In genomic region chr3:86141886-86142262, GRCm38 (mm10) we compare ENCODE assay signal across 8 mouse cellular contexts. TPM values are rescaled to one million over a fixed set of nuclear protein-coding genes. Genes with fewer than 3 reads are reported as not detected.
DNase-seq lines count a peak whose midpoint lies in the region; ATAC-seq and TF ChIP-seq lines count a peak whose summit lies in the region.

No protein-coding gene starts in this region.

- DNase-seq in layer of hippocampus, adult 2 months (ENCODE audit: low spot score in 2 of 2) = no peak
- no peak for DNase-seq in layer of hippocampus, postnatal 25 days (ENCODE audit: extremely low spot score in 1 of 2, low spot score in 1 of 2)
- DNase-seq in brain, embryonic 14.5 days (ENCODE audit: low read depth) = peak; percentile 48
- no peak for DNase-seq in urinary bladder, adult 18-20 months (ENCODE audit: low spot score in 2 of 2)
- DNase-seq in frontal cortex, adult 2 months (ENCODE audit: extremely low spot score in 1 of 2, low spot score in 1 of 2) = no peak

- TF ChIP-seq POLR2A in brain, embryonic 14.5 days (IDR thresholded peaks at IDR 0.05; ENCODE audit: borderline replicate concordance, extremely low read depth, insufficient read depth, insufficient read length, poor library complexity, severe bottlenecking) = no peak

- WGBS in heart, embryonic 15.5 days = under 1% methylated on average over 18 of the region's 18 CpGs
- WGBS in limb, embryonic 15.5 days = under 1% methylated on average over 18 of the region's 18 CpGs
- WGBS in midbrain, embryonic 16.5 days = 0% methylated on average over 18 of the region's 18 CpGs

- no peaks in the 10 kb centered on the region for H3K9me3 ChIP-seq in heart, embryonic 15.5 days (replicated peaks)
- no peaks in the 10 kb centered on the region for H3K9me3 ChIP-seq in limb, embryonic 15.5 days
- no peaks in the 10 kb centered on the region for H3K9me3 ChIP-seq in midbrain, embryonic 16.5 days (replicated peaks; ENCODE audit: control insufficient read depth, low read length, poor library complexity, severe bottlenecking)

- peak overlapping the region; percentile 67 for H3K4me2 ChIP-seq in heart, embryonic 15.5 days
- peak overlapping the region; percentile 62 for H3K4me2 ChIP-seq in limb, embryonic 15.5 days
- H3K4me2 ChIP-seq in midbrain, embryonic 16.5 days (ENCODE audit: low read length) = peak overlapping the region; percentile 74

- peak overlapping the region; percentile 98 for H3K9ac ChIP-seq in heart, embryonic 15.5 days
- peak overlapping the region; percentile 76 for H3K9ac ChIP-seq in limb, embryonic 15.5 days
- H3K9ac ChIP-seq in midbrain, embryonic 16.5 days (ENCODE audit: low read depth, low read length) = peak overlapping the region; percentile 90

- no peaks in the 10 kb centered on the region for H3K27me3 ChIP-seq in heart, embryonic 15.5 days
- H3K27me3 ChIP-seq in limb, embryonic 15.5 days = no peaks in the 10 kb centered on the region
- H3K27me3 ChIP-seq in midbrain, embryonic 16.5 days (ENCODE audit: control insufficient read depth, insufficient read depth, low read depth, low read length) = no peaks in the 10 kb centered on the region

- TF ChIP-seq CTCF in layer of hippocampus, adult 2 months (conservative IDR thresholded peaks at IDR 0.05) = no peak
- TF ChIP-seq CTCF in brain, embryonic 14.5 days (IDR thresholded peaks at IDR 0.05; ENCODE audit: borderline replicate concordance, extremely low read depth, insufficient read depth, insufficient read length) = no peak

- peaks cover 39% of the 10 kb centered on the region for H3K36me3 ChIP-seq in heart, embryonic 15.5 days
- peaks cover 38% of the 10 kb centered on the region for H3K36me3 ChIP-seq in limb, embryonic 15.5 days
- H3K36me3 ChIP-seq in midbrain, embryonic 16.5 days (ENCODE audit: control insufficient read depth, insufficient read depth, low read length) = peaks cover 15% of the 10 kb centered on the region

- peak; percentile 40; the same call in 1 of the 2 replicates for ATAC-seq in heart, embryonic 15.5 days (replicated peaks; ENCODE audit: insufficient number of reproducible peaks, insufficient read depth, low FRiP score, low read depth)
- ATAC-seq in limb, embryonic 15.5 days (ENCODE audit: insufficient number of reproducible peaks, low FRiP score, low TSS enrichment, low read depth) = no peak
- ATAC-seq in midbrain, embryonic 16.5 days = peak; percentile 69

- H3K4me3 ChIP-seq in layer of hippocampus, adult 2 months = peak overlapping the region; percentile 84
- H3K4me3 ChIP-seq in heart, embryonic 15.5 days = peak overlapping the region; percentile 98
- H3K4me3 ChIP-seq in limb, embryonic 15.5 days = peak overlapping the region; percentile 70
- peak overlapping the region; percentile 87 for H3K4me3 ChIP-seq in midbrain, embryonic 16.5 days (ENCODE audit: low read depth, low read length)

- H3K27ac ChIP-seq in layer of hippocampus, adult 2 months = peak overlapping the region; percentile 92
- peak overlapping the region; percentile 86 for H3K27ac ChIP-seq in heart, embryonic 15.5 days
- H3K27ac ChIP-seq in limb, embryonic 15.5 days = peak overlapping the region; percentile 95
- peak overlapping the region; percentile 81 for H3K27ac ChIP-seq in midbrain, embryonic 16.5 days (ENCODE audit: low read length)

- H3K4me1 ChIP-seq in heart, embryonic 15.5 days (replicated peaks) = peaks cover 16% of the 10 kb centered on the region
- H3K4me1 ChIP-seq in limb, embryonic 15.5 days = peaks cover 18% of the 10 kb centered on the region
- H3K4me1 ChIP-seq in midbrain, embryonic 16.5 days (ENCODE audit: control insufficient read depth, insufficient read depth, low read length) = peaks cover 12% of the 10 kb centered on the region

RNA-seq across cellular contexts. Expression of gene Rps3a1, which starts 0.6 kb away (rescaled TPM):
- 100 to 1,000 TPM; 399 to 429 TPM for total RNA-seq in layer of hippocampus, adult 2 months (2021)
- 100 to 1,000 TPM; 358 to 428 TPM for total RNA-seq in layer of hippocampus, postnatal 25 days (2021)
- 758 and 849 TPM in 2 replicates for polyA plus RNA-seq in brain, embryonic 14.5 days (2012; rRNA removed)
- 668 and 746 TPM in 2 replicates for polyA plus RNA-seq in heart, embryonic 15.5 days (2015; fragmentation: Nextera tagmentation; extraction: Ambion mirVana)
- polyA plus RNA-seq in limb, embryonic 15.5 days (2015; fragmentation: Nextera tagmentation; extraction: Ambion mirVana) = 1,155 and 1,318 TPM in 2 replicates
- polyA plus RNA-seq in midbrain, embryonic 16.5 days (2015; fragmentation: Nextera tagmentation; extraction: Ambion mirVana) = 494 and 519 TPM in 2 replicates
- 622 and 680 TPM in 2 replicates for polyA plus RNA-seq in frontal cortex, adult 2 months (2012; rRNA removed)
